Mouse (Mus musculus): ENCODE results near the gene Fam3c. TPM values are rescaled to one million over a fixed set of nuclear protein-coding genes. Genes with fewer than 3 reads are reported as not detected.
A peak's percentile ranks its signal among the peaks of the same experiment; 100 is the strongest.

Fam3c gene
- polyA plus RNA-seq (2011; ENCODE audit: insufficient read depth, insufficient read length, low read depth, missing spikeins): 76.5 and 84.3 TPM in 2 replicates

DNA sequence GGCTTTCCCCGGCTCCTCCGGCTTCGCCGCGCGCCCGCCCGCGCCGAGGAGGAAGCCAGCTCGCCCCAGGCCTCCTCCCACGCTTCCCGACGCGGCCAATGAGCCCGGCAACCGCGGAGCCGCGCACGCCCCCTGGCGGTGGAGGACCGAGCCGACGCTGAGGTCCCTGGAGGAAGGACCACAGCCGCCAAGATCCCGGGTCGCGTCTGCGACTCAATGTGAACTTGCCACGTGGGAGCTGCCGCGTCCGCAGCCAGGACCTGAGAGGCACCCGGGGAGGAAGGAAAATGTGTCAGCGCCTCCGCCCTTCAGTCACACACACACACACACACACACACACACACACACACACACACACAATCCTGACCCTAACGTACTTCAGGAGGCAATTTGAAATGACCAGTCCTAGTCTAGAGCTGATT, at the start of gene Fam3c:
TSS of gene Fam3c (minus strand) at position 158 of the 422 bp plus-strand sequence.
- TF ChIP-seq EP300 (IDR thresholded peaks at IDR 0.05; ENCODE audit: insufficient read depth, low read depth, low read length) (no peak), CTCF (IDR thresholded peaks at IDR 0.05; ENCODE audit: low read depth, low read length) (peak; percentile 72)

DNA sequence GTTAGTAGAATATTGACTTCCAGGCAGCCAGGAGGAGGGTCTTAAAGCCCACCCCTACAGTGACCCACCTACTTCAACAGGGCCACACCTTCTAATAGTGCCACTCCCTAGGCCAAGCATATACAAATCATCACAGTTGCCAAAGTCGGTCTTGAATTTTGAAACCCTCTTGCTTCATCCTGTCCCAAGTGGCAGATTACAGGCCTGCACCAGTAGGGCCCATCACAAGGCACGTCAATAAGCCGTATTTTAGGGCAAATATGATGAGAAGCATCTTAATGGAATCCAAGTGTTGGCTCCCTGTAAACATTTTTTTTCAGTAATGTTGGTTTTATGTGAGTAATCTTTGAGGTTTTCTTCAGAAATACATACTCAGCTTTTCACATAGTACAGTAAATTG, 49.0 kb upstream of the Fam3c start:
- no peaks in the 10 kb centered on the region for H3K4me1 ChIP-seq (ENCODE audit: control insufficient read depth, insufficient read depth, low read length)
- TF ChIP-seq EP300 (IDR thresholded peaks at IDR 0.05; ENCODE audit: insufficient read depth, low read depth, low read length) (no peak), POLR2A (IDR thresholded peaks at IDR 0.05; ENCODE audit: insufficient read depth, low read length) (no peak), CTCF (IDR thresholded peaks at IDR 0.05; ENCODE audit: low read depth, low read length) (no peak)
- H3K27me3 ChIP-seq (ENCODE audit: control insufficient read depth, insufficient read depth, low read length, poor library complexity, severe bottlenecking): no peaks in the 10 kb centered on the region

More for the DNA sequence above, at the start of gene Fam3c:
- Histone ChIP-seq H3K27ac (ENCODE audit: insufficient read depth, low read length) (no peak within 1 kb of the TSS), H3K4me3 (ENCODE audit: low read depth, low read length) (peak within 1 kb of the TSS; percentile 85), H3K9ac (ENCODE audit: low read depth, poor library complexity, severe bottlenecking) (peak within 1 kb of the TSS; percentile 91), H3K27me3 (ENCODE audit: control insufficient read depth, insufficient read depth, low read length, poor library complexity, severe bottlenecking) (no peaks in the 10 kb centered on the region), H3K9me3 (replicated peaks; ENCODE audit: control insufficient read depth, insufficient read depth, low read length, poor library complexity, severe bottlenecking) (no peaks in the 10 kb centered on the region; the same call in 1 of the 2 replicates), H3K4me1 (ENCODE audit: control insufficient read depth, insufficient read depth, low read length) (peaks cover 2% of the 10 kb centered on the region), H3K36me3 (ENCODE audit: control insufficient read depth, insufficient read depth, low read length, poor library complexity, severe bottlenecking) (no peaks in the 10 kb centered on the region)

DNA sequence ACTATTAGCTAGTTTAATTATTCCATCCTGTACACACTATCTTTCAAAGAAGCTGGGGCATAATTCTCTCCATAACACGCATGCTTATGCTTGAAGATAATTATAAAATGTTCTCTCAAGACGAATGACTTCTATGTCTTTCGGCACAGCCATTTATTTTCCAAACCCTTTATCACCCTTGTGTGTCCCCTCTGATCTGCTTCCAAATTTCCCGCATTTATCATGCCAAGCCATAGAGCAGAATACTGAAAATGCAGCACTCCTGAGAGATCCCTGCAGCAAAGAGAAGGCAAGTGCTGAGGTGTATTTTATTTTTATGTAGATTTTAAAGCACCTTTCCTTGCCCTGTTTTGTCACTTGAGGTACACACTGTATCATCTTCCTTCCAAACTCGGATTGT, 47.7 kb upstream of the Fam3c start:
- no peaks in the 10 kb centered on the region for H3K36me3 ChIP-seq (ENCODE audit: control insufficient read depth, insufficient read depth, low read length, poor library complexity, severe bottlenecking)
- TF ChIP-seq EP300 (IDR thresholded peaks at IDR 0.05; ENCODE audit: insufficient read depth, low read depth, low read length) (no peak), POLR2A (IDR thresholded peaks at IDR 0.05; ENCODE audit: insufficient read depth, low read length) (no peak), CTCF (IDR thresholded peaks at IDR 0.05; ENCODE audit: low read depth, low read length) (no peak)
- H3K27ac ChIP-seq (ENCODE audit: insufficient read depth, low read length): no peak overlapping the region
- H3K4me3 ChIP-seq (ENCODE audit: low read depth, low read length): no peak overlapping the region
- no peaks in the 10 kb centered on the region for H3K4me1 ChIP-seq (ENCODE audit: control insufficient read depth, insufficient read depth, low read length)
- no peaks in the 10 kb centered on the region for H3K27me3 ChIP-seq (ENCODE audit: control insufficient read depth, insufficient read depth, low read length, poor library complexity, severe bottlenecking)
- no peak overlapping the region for H3K9ac ChIP-seq (ENCODE audit: low read depth, poor library complexity, severe bottlenecking)
- H3K9me3 ChIP-seq (replicated peaks; ENCODE audit: control insufficient read depth, insufficient read depth, low read length, poor library complexity, severe bottlenecking): no peaks in the 10 kb centered on the region

More for the DNA sequence above, 49.0 kb upstream of the Fam3c start:
- Histone ChIP-seq H3K27ac (ENCODE audit: insufficient read depth, low read length) (no peak overlapping the region), H3K4me3 (ENCODE audit: low read depth, low read length) (no peak overlapping the region), H3K9me3 (replicated peaks; ENCODE audit: control insufficient read depth, insufficient read depth, low read length, poor library complexity, severe bottlenecking) (no peaks in the 10 kb centered on the region), H3K36me3 (ENCODE audit: control insufficient read depth, insufficient read depth, low read length, poor library complexity, severe bottlenecking) (no peaks in the 10 kb centered on the region), H3K9ac (ENCODE audit: low read depth, poor library complexity, severe bottlenecking) (no peak overlapping the region)

GRCm38 (mm10) chr6:22403317-22403716, 47.3 kb upstream of the Fam3c start:
- no peak overlapping the region for H3K27ac ChIP-seq (ENCODE audit: insufficient read depth, low read length)
- H3K4me3 ChIP-seq (ENCODE audit: low read depth, low read length): no peak overlapping the region
- H3K27me3 ChIP-seq (ENCODE audit: control insufficient read depth, insufficient read depth, low read length, poor library complexity, severe bottlenecking): no peaks in the 10 kb centered on the region
- H3K9me3 ChIP-seq (replicated peaks; ENCODE audit: control insufficient read depth, insufficient read depth, low read length, poor library complexity, severe bottlenecking): no peaks in the 10 kb centered on the region
- H3K36me3 ChIP-seq (ENCODE audit: control insufficient read depth, insufficient read depth, low read length, poor library complexity, severe bottlenecking): no peaks in the 10 kb centered on the region
- no peaks in the 10 kb centered on the region for H3K4me1 ChIP-seq (ENCODE audit: control insufficient read depth, insufficient read depth, low read length)
- no peak overlapping the region for H3K9ac ChIP-seq (ENCODE audit: low read depth, poor library complexity, severe bottlenecking)
- TF ChIP-seq CTCF (IDR thresholded peaks at IDR 0.05; ENCODE audit: low read depth, low read length): no peak
- no peak for TF ChIP-seq POLR2A (IDR thresholded peaks at IDR 0.05; ENCODE audit: insufficient read depth, low read length)
- no peak for TF ChIP-seq EP300 (IDR thresholded peaks at IDR 0.05; ENCODE audit: insufficient read depth, low read depth, low read length)

DNA sequence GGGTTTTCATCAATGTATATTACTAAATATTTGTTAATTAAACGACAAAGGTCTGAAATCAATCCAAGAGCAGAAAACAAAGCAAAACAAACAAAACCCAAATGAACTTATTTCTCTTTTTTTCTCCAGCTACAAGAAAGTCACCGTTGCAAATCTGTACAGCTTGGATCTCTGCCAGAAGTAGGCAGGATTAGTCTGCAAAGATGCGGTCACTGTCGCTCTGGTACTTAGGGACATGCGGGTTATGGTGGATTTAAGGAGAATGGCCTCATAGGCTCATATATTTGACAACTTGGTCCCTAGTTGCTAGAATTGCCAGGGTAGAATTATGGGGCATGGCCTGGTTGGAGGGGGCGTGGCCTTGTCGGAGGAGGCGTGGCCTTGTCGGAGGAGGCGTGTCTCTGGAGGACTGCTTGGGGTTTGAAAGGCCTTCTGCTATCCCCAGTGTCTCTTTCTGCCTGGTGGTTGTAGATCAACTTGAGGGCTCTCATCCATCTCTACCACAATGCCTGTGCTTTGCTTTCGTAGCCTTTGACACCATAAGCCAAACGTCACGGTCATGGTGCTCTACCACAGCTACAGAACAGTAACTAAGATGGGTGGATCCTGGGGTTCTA, 46.6 kb upstream of the Fam3c start:
- TF ChIP-seq POLR2A (IDR thresholded peaks at IDR 0.05; ENCODE audit: insufficient read depth, low read length) (no peak), EP300 (IDR thresholded peaks at IDR 0.05; ENCODE audit: insufficient read depth, low read depth, low read length) (no peak), CTCF (IDR thresholded peaks at IDR 0.05; ENCODE audit: low read depth, low read length) (no peak)
- H3K9me3 ChIP-seq (replicated peaks; ENCODE audit: control insufficient read depth, insufficient read depth, low read length, poor library complexity, severe bottlenecking): no peaks in the 10 kb centered on the region
- no peaks in the 10 kb centered on the region for H3K27me3 ChIP-seq (ENCODE audit: control insufficient read depth, insufficient read depth, low read length, poor library complexity, severe bottlenecking)
- no peak overlapping the region for H3K27ac ChIP-seq (ENCODE audit: insufficient read depth, low read length)
- no peaks in the 10 kb centered on the region for H3K4me1 ChIP-seq (ENCODE audit: control insufficient read depth, insufficient read depth, low read length)
- H3K4me3 ChIP-seq (ENCODE audit: low read depth, low read length): no peak overlapping the region
- no peaks in the 10 kb centered on the region for H3K36me3 ChIP-seq (ENCODE audit: control insufficient read depth, insufficient read depth, low read length, poor library complexity, severe bottlenecking)
- no peak overlapping the region for H3K9ac ChIP-seq (ENCODE audit: low read depth, poor library complexity, severe bottlenecking)

- H3K4me3 ChIP-seq (ENCODE audit: low read depth, low read length): no peak overlapping the region
- H3K9ac ChIP-seq (ENCODE audit: low read depth, poor library complexity, severe bottlenecking): no peak overlapping the region
- H3K9me3 ChIP-seq (replicated peaks; ENCODE audit: control insufficient read depth, insufficient read depth, low read length, poor library complexity, severe bottlenecking): no peaks in the 10 kb centered on the region
- no peak overlapping the region for H3K27ac ChIP-seq (ENCODE audit: insufficient read depth, low read length)
- H3K36me3 ChIP-seq (ENCODE audit: control insufficient read depth, insufficient read depth, low read length, poor library complexity, severe bottlenecking): no peaks in the 10 kb centered on the region
- H3K27me3 ChIP-seq (ENCODE audit: control insufficient read depth, insufficient read depth, low read length, poor library complexity, severe bottlenecking): no peaks in the 10 kb centered on the region
- TF ChIP-seq EP300 (IDR thresholded peaks at IDR 0.05; ENCODE audit: insufficient read depth, low read depth, low read length): 0 out of 2 replicates have a peak, but pooled peaks have one; percentile 14
- no peak for TF ChIP-seq POLR2A (IDR thresholded peaks at IDR 0.05; ENCODE audit: insufficient read depth, low read length)
- no peaks in the 10 kb centered on the region for H3K4me1 ChIP-seq (ENCODE audit: control insufficient read depth, insufficient read depth, low read length)
These were observed 46.0 kb upstream of the Fam3c start for GRCm38 (mm10) chr6:22402037-22402436.
